Mouse (Mus musculus) heart, adult 2 months (tissue): Measurements from ENCODE around the gene Col7a1. TPM values are rescaled to one million over a fixed set of nuclear protein-coding genes. Genes with fewer than 3 reads are reported as not detected.
A peak's percentile ranks its signal among the peaks of the same experiment; 100 is the strongest.

Source experiments
- DNase-seq, 2 experiments: peaks; one replicate each; pipeline ENCODE4 v3.0.0; 2021
- H3K27ac ChIP-seq: fragments of 200-600 bp; 2 replicates; pipeline ENCODE4 v1.8.1; 2022
- H3K27me3 ChIP-seq: fragments of 200-500 bp; 2 replicates; pipeline ENCODE4 v1.6.1; 2012; ENCODE audit warnings: mild to moderate bottlenecking, low read length, inconsistent platforms, mixed read lengths; ENCODE audit not compliant: control insufficient read depth, insufficient read depth
- H3K36me3 ChIP-seq: fragments of 200-500 bp; 2 replicates; pipeline ENCODE4 v1.6.1; 2012; ENCODE audit warnings: low read length, inconsistent platforms; ENCODE audit not compliant: control insufficient read depth, insufficient read depth
- H3K4me1 ChIP-seq: fragments of 200-500 bp; 2 replicates; pipeline ENCODE4 v1.6.1; 2011; ENCODE audit warnings: low read length; ENCODE audit not compliant: control insufficient read depth, insufficient read depth
- H3K4me3 ChIP-seq: fragments of 200-600 bp; 2 replicates; pipeline ENCODE4 v1.8.1; 2022
- H3K79me2 ChIP-seq: fragments of 200-500 bp; replicated peaks from 2 replicates; pipeline ENCODE4 v1.6.1; 2012; ENCODE audit warnings: mild to moderate bottlenecking, inconsistent platforms, low read length, moderate library complexity, mixed read lengths; ENCODE audit not compliant: control insufficient read depth, insufficient read depth
- H3K9ac ChIP-seq: fragments of 200-500 bp; 2 replicates; pipeline ENCODE4 v1.6.1; 2012; ENCODE audit warnings: low read depth, mild to moderate bottlenecking, control low read depth, inconsistent platforms, low read length, mixed read lengths
- CTCF ChIP-seq: fragments of 200-600 bp; IDR thresholded peaks from 2 replicates; pipeline ENCODE4 v1.8.1; 2022; ENCODE audit warnings: antibody characterized with exemption, mild to moderate bottlenecking, moderate library complexity
- EP300 ChIP-seq: fragments of 200-500 bp; IDR thresholded peaks from 2 replicates; pipeline ENCODE4 v1.6.1; 2011; ENCODE audit warnings: low read depth, low read length, control low read depth; ENCODE audit not compliant: insufficient read depth
- POLR2A ChIP-seq: fragments of 200-500 bp; IDR thresholded peaks from 2 replicates; pipeline ENCODE4 v1.6.1; 2011; ENCODE audit warnings: mild to moderate bottlenecking, low read depth, low read length, control low read depth; ENCODE audit not compliant: insufficient read depth
- WGBS: fragments of 180-500 bp; shearing (Covaris S2); methylation state at CpG from one replicate; pipeline ENCODE4 v1.1.7; 2018; 5-methylcytosine and 5-hydroxymethylcytosine counted together
- intact Hi-C: fragments of 180-260 bp; cut with DNase I; formaldehyde crosslinking; loops from one replicate; pipeline ENCODE4 v1.15.1; 2025
- long read RNA-seq: library from polyadenylated mRNA; stranded (forward); transcript quantifications from one replicate; pipeline ENCODE4 v2.0.0, GENCODE M21; 2021
- polyA plus RNA-seq: library from polyadenylated mRNA; depleted of rRNA; stranded (reverse); fragments of >200 nt; gene quantifications from 2 replicates; pipeline ENCODE4 v1.2.3, GENCODE M21; 2012; rRNA removed
- total RNA-seq, 2 experiments: library from RNA; stranded (reverse); gene quantifications; 2 replicates each; pipeline ENCODE4 v1.2.3; 2021

Gene Col7a1
- total RNA-seq: under 1 TPM; 0.30 to 0.47 TPM
- 0.57 and 1.1 TPM in 2 replicates for polyA plus RNA-seq
- long read RNA-seq: 0 reads

DNA sequence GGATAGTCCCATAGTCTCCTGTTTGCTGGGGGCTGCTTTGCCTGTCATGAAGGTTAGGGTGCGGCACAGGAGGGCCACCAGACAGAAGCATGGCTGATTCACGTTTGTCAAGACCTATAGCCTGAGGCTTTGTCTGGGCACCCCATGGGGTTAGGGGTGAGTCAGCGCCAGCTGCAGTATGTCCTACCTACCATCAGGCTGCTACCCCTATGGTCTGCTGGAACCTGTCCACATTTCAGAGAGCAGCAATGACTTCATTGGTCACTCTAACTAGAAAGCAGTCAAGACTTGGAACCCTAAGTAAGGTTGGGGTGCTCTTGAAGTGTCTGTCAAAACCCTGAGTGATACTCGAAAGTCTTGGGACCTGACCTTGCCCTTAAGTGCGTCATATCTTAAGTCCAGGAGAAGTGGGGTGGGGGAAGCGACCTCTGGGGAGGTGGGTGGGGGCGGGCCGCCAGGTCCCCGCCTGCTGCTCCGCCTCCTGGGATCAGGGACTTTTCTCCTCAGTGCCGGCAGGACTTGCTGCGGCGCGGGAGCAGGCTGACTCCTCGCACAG lies at the start of gene Col7a1:
Gene Col7a1, plus strand, starts transcription at position 506 of the 556 bp plus-strand sequence.
- intact Hi-C loops: no loop called here
- Histone ChIP-seq H3K9ac (no peak within 1 kb of the TSS), H3K4me3 (no peak within 1 kb of the TSS), H3K27me3 (no peaks in the 10 kb centered on the region), H3K27ac (no peak within 1 kb of the TSS), H3K4me1 (no peaks in the 10 kb centered on the region), H3K36me3 (no peaks in the 10 kb centered on the region), H3K79me2 (no peaks in the 10 kb centered on the region)
- TF ChIP-seq EP300 (no peak), POLR2A (no peak), CTCF (no peak)
- WGBS: 12% methylated on average over 15 of the region's 15 CpGs
- DNase-seq: no peak

DNA sequence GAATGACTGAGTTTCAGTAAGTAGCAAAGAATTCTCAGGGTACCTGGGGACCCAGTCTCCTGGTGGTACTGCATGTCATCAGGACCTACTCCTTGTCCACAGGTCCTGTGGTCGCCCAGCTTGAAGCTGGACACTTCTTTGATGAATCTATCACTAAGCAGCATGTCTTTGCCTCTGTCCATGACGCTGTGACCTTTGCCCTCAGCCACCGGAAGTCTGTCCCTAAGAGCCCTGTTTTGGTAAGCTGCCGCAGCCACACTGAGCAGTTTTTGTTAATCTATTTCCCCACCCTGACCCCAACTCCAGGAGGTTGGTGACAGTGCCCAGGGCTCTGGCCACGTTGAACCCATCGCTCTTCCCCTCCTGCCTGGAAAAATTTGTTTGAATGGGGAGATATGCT lies 41.1 kb upstream of the Col7a1 start:
- Histone ChIP-seq H3K79me2 (no peaks in the 10 kb centered on the region), H3K4me1 (peaks cover 5% of the 10 kb centered on the region; the same call in 1 of the 2 replicates), H3K36me3 (no peaks in the 10 kb centered on the region), H3K27ac (no peak overlapping the region), H3K27me3 (no peaks in the 10 kb centered on the region), H3K4me3 (no peak overlapping the region), H3K9ac (no peak overlapping the region)
- DNase-seq: no peak
- WGBS: 61% methylated on average over 6 of the region's 6 CpGs
- no peak for TF ChIP-seq POLR2A
- no peak for TF ChIP-seq CTCF
- no peak for TF ChIP-seq EP300
- intact Hi-C loops: no loop called here

DNA sequence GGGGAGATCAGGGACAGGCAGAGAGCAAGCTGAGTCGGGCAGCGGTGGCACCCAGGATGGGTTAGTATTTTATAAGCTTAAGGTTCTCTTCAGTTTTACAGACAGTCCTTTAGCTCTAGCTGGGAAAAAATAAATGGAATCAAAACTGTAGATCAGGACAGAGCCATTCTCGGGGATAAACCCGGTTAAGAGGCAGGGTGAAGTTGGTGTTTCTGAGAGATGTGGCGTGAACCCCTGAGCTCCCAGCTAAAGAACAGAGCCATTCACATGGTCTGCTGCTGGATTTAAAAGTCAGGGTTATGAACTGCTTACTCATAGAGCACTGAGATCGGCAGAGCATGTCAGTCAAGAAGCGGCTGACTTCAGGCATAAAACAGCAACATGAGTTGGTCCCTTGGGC lies 40.2 kb upstream of the Col7a1 start:
- H3K27ac ChIP-seq: peak overlapping the region; percentile 56; the same call in 1 of the 2 replicates
- no peak overlapping the region for H3K4me3 ChIP-seq
- H3K36me3 ChIP-seq: no peaks in the 10 kb centered on the region
- no peak for DNase-seq
- H3K79me2 ChIP-seq: no peaks in the 10 kb centered on the region
- no peak overlapping the region for H3K9ac ChIP-seq
- WGBS: 93% methylated on average over 7 of the region's 7 CpGs
- intact Hi-C loops: no loop called here
- TF ChIP-seq CTCF (no peak), POLR2A (no peak), EP300 (no peak)
- H3K27me3 ChIP-seq: no peaks in the 10 kb centered on the region
- peaks cover 5% of the 10 kb centered on the region; the same call in 1 of the 2 replicates for H3K4me1 ChIP-seq

DNA sequence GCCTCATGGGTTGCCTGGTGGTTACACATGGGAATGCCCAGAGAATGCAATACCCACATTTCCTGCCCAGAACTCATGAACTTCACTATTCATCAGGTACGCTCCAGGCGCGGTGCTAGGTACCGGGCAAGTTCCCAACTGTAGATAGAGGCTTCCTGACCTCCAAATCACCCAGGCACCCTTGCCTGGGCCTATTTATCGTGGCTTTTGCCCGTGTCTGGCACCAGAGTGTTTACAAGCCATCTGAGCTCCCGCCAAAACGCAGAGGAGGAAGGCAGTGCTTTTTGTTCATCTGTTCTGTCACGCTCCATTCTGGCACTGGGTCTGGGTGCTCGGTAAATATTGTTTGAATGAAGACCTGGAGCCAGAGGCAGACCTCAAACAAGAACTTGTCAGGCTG lies 39.8 kb upstream of the Col7a1 start:
- H3K79me2 ChIP-seq: no peaks in the 10 kb centered on the region
- TF ChIP-seq CTCF (no peak), POLR2A (no peak), EP300 (no peak)
- 60% methylated on average over 10 of the region's 10 CpGs for WGBS
- DNase-seq: peak in 1 of 2 experiments; percentile 36
- H3K27me3 ChIP-seq: no peaks in the 10 kb centered on the region
- peaks cover 5% of the 10 kb centered on the region; the same call in 1 of the 2 replicates for H3K4me1 ChIP-seq
- no peak overlapping the region for H3K9ac ChIP-seq
- intact Hi-C loops: no loop called here
- H3K27ac ChIP-seq: peak overlapping the region; percentile 56
- H3K4me3 ChIP-seq: no peak overlapping the region
- no peaks in the 10 kb centered on the region for H3K36me3 ChIP-seq

DNA sequence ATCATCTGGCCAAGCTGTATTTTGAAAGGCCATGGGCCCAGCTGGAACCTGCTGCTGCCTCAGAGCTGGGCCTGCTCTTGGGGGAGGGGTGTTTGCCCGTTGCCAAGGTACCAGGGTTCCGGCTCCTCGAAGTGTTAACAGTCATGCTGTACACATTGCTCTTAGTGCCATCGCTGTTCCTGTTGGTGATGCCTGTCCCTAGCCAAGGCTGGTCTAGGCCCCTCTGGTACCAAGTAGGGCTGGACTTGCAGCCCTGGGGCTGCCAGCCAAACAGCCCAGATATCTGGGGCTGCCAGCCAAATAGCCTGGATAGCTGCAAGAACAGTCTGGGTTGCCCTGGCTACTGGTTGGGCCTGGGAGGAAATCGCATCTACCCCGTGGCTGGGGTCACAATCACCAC lies 38.9 kb upstream of the Col7a1 start, which contains the start of gene Tmem89:
Gene Tmem89, plus strand, starts transcription at position 129 of the 400 bp plus-strand sequence.
- DNase-seq: peak; percentile 61 to 75
- TF ChIP-seq CTCF: no peak
- TF ChIP-seq POLR2A: no peak
- 0 out of 2 replicates have a peak, but pooled peaks have one; percentile 44 for TF ChIP-seq EP300

DNA sequence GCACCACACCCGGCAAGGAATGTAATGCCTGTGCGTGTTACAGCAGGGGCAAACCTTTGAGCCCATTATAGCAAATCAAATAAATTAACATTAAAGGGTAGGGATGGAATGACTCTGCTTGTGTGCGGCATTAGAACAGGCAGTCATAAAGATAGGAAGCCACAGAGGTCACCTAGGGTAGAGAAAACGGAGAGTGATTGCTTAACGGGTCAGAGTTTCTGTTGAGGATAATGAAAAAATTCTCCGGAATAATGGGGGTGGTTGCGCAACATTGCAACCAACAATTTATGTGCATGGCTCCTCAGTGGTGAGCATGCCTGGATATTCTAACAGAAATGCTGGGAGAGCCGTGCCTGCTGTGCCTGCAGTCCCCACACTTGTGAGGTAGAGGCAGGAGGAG lies 27.5 kb upstream of the Col7a1 start:
- intact Hi-C loops: no loop called here
- TF ChIP-seq CTCF: no peak
- no peak for TF ChIP-seq POLR2A
- TF ChIP-seq EP300: no peak
- no peak for DNase-seq
- H3K4me3 ChIP-seq: no peak overlapping the region
- no peaks in the 10 kb centered on the region for H3K36me3 ChIP-seq
- WGBS: 74% methylated on average over 8 of the region's 8 CpGs
- H3K9ac ChIP-seq: no peak overlapping the region
- H3K27me3 ChIP-seq: no peaks in the 10 kb centered on the region
- no peaks in the 10 kb centered on the region for H3K79me2 ChIP-seq
- H3K4me1 ChIP-seq: no peaks in the 10 kb centered on the region
- H3K27ac ChIP-seq: no peak overlapping the region

More for the DNA sequence above, 38.9 kb upstream of the Col7a1 start, which contains the start of gene Tmem89:
- Histone ChIP-seq H3K4me3 (no peak within 1 kb of the TSS), H3K27me3 (no peaks in the 10 kb centered on the region), H3K27ac (peak within 1 kb of the TSS; percentile 56), H3K36me3 (no peaks in the 10 kb centered on the region), H3K4me1 (peaks cover 5% of the 10 kb centered on the region; the same call in 1 of the 2 replicates), H3K9ac (no peak within 1 kb of the TSS), H3K79me2 (no peaks in the 10 kb centered on the region)
- WGBS: 43% methylated on average over 6 of the region's 6 CpGs
- intact Hi-C loops: no loop called here
